Mouse (Mus musculus): Measurements from ENCODE around the gene Gm26602.

Gene Gm26602

DNA sequence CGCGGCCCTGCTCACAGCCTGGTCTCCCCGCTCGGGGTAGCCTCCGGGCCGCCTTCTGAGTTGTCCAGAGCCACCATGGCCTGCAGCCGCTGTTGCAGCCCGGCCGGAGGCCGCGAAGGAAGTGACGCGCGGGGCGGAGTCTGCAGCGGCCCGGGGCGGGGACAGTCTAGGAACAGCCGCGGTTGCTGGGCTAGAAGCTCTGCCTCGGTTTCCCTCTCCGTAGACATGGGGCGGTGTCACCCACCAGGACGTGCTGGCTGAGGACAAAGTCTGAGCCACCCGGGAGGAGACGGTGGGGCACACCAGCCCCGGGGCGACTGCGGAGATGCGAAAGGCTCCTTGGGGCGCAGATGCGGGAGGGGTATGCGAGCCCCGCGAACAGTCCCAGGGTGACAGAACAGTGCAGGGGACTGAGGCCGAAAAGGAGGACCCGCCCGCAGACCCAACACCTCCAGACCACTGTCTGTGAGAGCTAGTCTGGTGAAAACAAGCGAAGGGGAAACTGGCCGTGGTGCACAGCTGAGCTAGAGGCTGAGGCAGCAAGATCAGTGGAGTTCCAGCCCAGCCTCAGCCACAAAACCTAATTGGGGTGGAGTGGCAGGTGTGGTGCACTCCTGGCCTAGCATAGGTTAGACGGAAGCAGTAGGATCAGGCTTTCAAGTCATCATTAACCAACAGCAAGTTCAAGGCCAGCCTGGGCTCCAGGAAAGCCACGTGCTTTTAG lies 6.3 kb downstream of the Gm26602 start, which contains the start of gene Kiss1r:
TSS of gene Kiss1r (plus strand) at position 164 of the 724 bp plus-strand sequence.
- peak; percentile 67 to 71 for DNase-seq (ENCODE audit: low spot score in 2 of 2)

DNA sequence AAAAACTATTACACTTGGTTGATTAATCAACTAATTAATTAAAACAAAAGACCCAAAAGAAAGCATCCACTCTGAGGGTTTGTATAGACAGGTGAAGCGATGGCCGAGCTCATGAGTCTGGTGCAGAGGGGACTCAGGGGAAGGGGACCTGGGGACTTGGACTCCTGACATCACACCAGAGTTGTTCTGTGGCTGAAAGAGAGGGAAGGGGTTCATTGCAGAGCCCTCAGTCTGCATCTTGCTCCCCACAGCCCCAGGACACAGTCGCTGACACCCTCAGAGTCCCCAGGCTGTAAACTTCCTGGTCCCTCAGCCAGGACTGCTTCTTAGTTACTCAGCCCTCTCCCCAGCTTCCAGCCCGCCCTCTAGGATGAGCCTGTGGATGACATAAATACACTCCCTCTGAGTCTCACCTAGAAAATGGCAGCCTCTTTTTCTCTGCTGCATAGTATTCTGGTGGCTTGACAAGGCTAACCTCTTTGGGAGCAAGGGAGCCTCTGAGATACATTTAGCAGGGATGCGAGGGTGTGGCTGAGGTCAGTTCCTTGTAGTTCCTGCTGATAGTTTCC lies 7.0 kb downstream of the Gm26602 start:
- no peak for DNase-seq (ENCODE audit: low spot score in 2 of 2)

GRCm38 (mm10) chr10:79918231-79919078 lies 7.8 kb downstream of the Gm26602 start:
- no peak for DNase-seq (ENCODE audit: low spot score in 2 of 2)

DNA sequence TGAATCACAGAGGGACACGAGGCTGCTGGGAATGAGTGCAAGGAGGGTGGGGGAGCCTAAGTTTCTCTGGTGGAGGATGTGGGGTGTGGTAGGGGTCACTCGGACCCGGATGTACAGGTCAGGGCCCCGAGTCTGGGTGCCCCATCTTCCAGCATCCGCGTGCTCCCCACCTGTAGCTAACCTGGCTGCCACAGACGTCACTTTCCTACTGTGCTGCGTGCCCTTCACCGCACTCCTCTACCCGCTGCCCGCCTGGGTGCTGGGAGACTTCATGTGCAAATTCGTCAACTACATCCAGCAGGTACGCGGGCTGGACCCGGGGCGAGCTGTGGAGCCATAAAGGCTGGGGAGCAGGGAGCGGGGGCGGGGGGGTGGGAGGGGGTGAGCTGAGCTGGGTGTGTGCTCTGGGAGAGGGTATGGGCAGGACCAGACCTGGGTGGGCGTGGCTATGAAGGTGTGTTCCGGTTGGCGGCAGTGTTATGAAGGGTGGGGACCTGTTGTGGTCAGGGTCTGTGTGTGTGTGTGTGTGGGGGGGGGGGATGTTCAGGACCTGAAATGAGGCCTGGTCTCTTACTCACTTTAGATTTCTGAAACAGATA lies 8.7 kb downstream of the Gm26602 start:
- DNase-seq (ENCODE audit: low spot score in 2 of 2) = no peak

GRCm38 (mm10) chr10:79920056-79920890 lies 9.6 kb downstream of the Gm26602 start:
- no peak for DNase-seq (ENCODE audit: low spot score in 2 of 2)

- DNase-seq (ENCODE audit: low spot score in 2 of 2) = no peak
Measured at GRCm38 (mm10) chr10:79920958-79921535, 10.4 kb downstream of the Gm26602 start, which contains the start of gene R3hdm4. Gene R3hdm4, minus strand, starts transcription at chr10:79921208.

GRCm38 (mm10) chr10:79921572-79921971 lies 10.9 kb downstream of the Gm26602 start:
- no peak for DNase-seq (ENCODE audit: low spot score in 2 of 2)

- peak; percentile 95 to 98 for DNase-seq (ENCODE audit: low spot score in 2 of 2)
Measured at GRCm38 (mm10) chr10:79924998-79925784, 14.5 kb downstream of the Gm26602 start.

DNA sequence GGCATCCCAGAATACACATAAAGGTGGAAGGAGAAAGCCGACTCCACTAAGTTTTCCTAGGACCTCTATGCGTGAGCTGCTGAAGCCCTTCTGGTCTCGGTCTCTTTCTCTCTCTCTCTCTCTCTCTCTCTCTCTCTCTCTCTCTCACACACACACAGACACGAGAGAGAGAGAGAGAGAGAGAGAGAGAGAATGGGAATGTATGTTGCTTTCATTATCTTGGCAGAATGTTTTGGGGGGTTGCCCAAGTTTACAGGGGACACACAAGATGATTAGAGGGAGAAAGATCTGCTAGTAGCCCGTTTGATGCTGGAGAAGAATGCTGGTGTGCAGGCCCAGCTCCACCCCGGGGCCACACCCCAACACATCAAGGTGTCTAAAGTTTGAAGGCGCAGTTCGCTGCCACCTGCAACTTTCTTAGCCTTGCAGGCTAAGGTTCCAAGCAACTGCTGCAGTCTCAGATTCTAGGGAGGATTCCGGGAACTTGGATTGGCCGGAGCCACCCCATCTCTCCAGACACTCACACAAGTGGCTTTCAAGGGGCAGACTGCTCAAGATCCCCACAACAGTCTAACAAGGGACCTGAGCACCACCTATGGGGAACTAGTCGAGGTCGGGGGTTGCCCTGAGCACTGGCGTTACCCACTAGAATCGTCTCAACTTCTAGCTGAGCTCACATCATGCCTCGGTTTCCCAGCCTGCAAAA lies 15.3 kb downstream of the Gm26602 start:
- no peak for DNase-seq (ENCODE audit: low spot score in 2 of 2)

GRCm38 (mm10) chr10:79926491-79927323 lies 16.1 kb downstream of the Gm26602 start, which contains the start of gene Arid3a:
Gene Arid3a, plus strand, starts transcription at chr10:79927043.
- peak; percentile 64 to 71 for DNase-seq (ENCODE audit: low spot score in 2 of 2)

- DNase-seq (ENCODE audit: low spot score in 2 of 2) = no peak
Measured at GRCm38 (mm10) chr10:79927324-79928029, 16.8 kb downstream of the Gm26602 start.

DNA sequence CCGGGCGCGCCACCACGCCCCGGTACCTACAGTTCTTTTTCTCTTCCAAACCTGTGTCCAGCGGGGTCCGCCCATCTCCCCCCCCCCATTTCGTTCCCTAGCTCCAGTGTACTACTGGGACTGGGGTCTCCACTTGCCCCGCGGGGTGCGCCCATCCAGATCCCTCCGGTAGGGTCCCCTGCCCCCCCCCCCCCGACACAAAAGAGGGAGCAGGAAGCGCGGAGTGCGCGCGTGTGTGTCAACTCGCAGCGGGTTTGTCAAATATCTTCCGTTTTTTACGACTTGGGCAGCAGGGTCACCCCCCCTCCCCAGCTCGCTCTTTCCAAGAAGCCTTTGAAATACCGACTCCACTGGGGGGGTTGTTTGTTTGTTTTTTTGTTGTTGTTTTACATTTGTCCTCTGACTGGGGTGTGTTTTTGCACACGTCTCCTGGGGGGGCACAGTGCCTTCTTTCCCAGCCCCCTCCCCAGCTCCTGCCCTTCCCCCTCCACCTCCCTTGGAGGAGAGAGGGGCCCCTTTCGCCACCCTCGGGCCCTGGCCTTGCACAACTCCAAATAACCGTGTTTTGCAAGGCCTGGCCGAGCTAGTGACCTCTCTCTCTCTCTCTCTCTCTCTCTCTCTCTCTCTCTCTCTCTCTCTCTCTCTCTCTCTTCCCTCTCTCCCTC lies 17.5 kb downstream of the Gm26602 start:
- DNase-seq (ENCODE audit: low spot score in 2 of 2) = no peak

DNA sequence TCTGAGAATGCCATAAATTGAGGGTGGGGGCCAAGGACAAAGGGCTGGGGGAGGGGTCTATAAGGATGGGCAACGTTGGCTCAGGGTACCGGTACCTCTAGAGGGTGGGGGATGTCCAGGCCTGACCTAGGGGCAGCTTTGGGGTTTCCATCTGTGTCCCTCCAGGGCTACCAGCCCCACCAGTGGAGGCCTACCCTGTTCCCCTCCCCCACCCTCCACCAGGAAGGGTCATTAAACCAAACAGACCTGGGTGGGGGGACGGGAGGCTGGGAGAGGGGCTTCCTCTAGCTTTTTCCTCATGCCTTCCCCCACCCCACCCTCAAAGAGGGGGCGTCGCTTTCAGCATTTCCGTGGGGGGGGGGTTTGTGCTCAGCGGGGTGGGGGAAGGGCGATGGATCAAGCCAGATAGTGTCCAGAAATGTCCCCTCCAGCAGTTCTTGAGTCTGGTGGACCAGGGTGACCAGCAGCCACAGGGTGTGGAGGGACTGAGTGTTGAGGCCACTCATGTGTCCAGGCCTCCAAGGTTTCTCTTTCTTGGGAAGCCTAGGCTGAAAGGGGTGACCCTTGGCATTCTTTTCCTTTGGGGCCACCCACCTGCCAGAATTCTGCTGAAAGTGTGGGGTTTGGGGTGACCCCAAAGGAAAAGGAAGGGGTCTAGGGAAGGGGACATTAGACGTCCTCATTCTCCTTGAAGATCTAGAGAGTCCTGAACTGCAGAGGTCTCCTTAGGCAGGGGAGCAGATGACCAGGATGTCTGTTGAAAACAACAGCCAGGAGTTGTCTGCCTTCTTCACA lies 18.4 kb downstream of the Gm26602 start:
- no peak for DNase-seq (ENCODE audit: low spot score in 2 of 2)

DNA sequence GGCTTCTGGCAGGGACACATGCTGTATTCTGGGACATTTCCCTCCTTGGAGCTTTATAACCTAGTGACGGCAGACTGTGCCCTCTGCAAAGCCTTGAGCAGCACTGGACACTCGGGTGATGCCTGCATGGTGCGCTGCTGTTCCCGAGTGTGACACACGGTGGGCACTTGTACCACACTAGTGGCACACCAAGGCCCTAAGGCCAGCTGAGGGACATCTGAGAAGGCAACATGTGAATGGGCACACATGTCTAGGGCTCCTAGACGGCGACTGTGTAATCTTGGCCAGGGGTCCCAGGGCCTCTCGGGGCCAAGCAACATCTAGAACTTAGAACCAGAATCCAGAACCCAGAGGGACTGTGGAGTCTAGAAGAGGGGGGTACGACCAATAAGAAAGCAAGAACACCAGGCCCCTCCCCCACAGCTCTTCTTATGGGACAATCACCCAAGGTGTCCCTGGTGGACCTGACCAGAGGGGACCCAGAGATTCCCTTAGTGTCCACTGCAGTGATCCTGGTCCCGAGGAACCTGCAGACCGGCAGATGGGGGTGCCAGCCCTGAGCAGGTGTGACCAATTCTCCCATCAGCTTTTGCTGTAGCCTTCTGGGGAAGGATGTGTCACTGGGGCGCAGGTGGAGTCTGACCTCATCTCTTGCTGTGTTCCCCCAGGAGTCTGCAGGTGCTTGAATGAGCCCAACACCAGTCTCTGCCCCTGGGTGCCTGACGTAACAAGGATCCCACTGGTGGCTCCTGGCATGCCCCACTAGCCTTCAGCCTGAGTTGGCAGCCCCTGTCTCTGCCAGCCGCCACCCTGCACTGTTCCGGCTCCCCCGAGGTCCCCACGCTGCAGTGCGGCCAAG lies 19.5 kb downstream of the Gm26602 start:
- no peak for DNase-seq (ENCODE audit: low spot score in 2 of 2)

- DNase-seq (ENCODE audit: low spot score in 2 of 2) = no peak
Measured at GRCm38 (mm10) chr10:79930826-79931186, 20.1 kb downstream of the Gm26602 start.
